Mouse (Mus musculus) midbrain, embryonic 15.5 days (tissue): ENCODE measurements around the gene Prpsap2. TPM values are rescaled to one million over a fixed set of nuclear protein-coding genes. Genes with fewer than 3 reads are reported as not detected.
A peak's percentile ranks its signal among the peaks of the same experiment; 100 is the strongest.

Experiments used
- ATAC-seq: fragments of 200-750 bp; cut with Nextera tagmentation; replicated peaks from 2 replicates; pipeline ENCODE4 v1.8.0; 2017; ENCODE audit warnings: moderate TSS enrichment
- H3K27ac ChIP-seq: fragments of 300-500 bp; sonication (generic); 2 replicates; pipeline ENCODE4 v1.5.1; 2015; ENCODE audit warnings: mild to moderate bottlenecking, inconsistent platforms
- H3K27me3 ChIP-seq: fragments of 300-500 bp; sonication (generic); replicated peaks from 2 replicates; pipeline ENCODE4 v1.6.1; 2015; ENCODE audit warnings: inconsistent platforms
- H3K36me3 ChIP-seq: fragments of 300-500 bp; sonication (generic); replicated peaks from 2 replicates; pipeline ENCODE4 v1.6.1; 2015; ENCODE audit warnings: inconsistent platforms
- H3K4me1 ChIP-seq: fragments of 300-500 bp; sonication (generic); 2 replicates; pipeline ENCODE4 v1.6.1; 2015; ENCODE audit warnings: inconsistent platforms
- H3K4me2 ChIP-seq: fragments of 300-500 bp; sonication (generic); 2 replicates; pipeline ENCODE4 v1.6.1; 2015; ENCODE audit warnings: inconsistent platforms, mild to moderate bottlenecking, moderate library complexity
- H3K4me3 ChIP-seq: fragments of 300-500 bp; sonication (generic); 2 replicates; pipeline ENCODE4 v1.5.1; 2015; ENCODE audit warnings: mild to moderate bottlenecking, inconsistent platforms
- H3K9ac ChIP-seq: fragments of 300-500 bp; sonication (generic); 2 replicates; pipeline ENCODE4 v1.6.1; 2015; ENCODE audit warnings: mild to moderate bottlenecking, inconsistent platforms
- H3K9me3 ChIP-seq: fragments of 300-500 bp; sonication (generic); 2 replicates; pipeline ENCODE4 v1.6.1; 2016; ENCODE audit warnings: inconsistent platforms
- whole genome bisulfite sequencing: fragments of 180-500 bp; shearing (Covaris S2); methylation state at CpG from one replicate; pipeline ENCODE4 v1.1.7; 2015; ENCODE audit warnings: mixed read lengths; 5-methylcytosine and 5-hydroxymethylcytosine counted together
- polyA plus RNA-seq: library from polyadenylated mRNA; unstranded; fragments of >200 nt; fragmentation: Nextera tagmentation; extraction: Ambion mirVana; gene quantifications from 2 replicates; pipeline ENCODE4 v1.2.1, GENCODE M21; 2015

The Prpsap2 gene
- polyA plus RNA-seq, 1 experiment from 2014 or later: 53.9 TPM

DNA sequence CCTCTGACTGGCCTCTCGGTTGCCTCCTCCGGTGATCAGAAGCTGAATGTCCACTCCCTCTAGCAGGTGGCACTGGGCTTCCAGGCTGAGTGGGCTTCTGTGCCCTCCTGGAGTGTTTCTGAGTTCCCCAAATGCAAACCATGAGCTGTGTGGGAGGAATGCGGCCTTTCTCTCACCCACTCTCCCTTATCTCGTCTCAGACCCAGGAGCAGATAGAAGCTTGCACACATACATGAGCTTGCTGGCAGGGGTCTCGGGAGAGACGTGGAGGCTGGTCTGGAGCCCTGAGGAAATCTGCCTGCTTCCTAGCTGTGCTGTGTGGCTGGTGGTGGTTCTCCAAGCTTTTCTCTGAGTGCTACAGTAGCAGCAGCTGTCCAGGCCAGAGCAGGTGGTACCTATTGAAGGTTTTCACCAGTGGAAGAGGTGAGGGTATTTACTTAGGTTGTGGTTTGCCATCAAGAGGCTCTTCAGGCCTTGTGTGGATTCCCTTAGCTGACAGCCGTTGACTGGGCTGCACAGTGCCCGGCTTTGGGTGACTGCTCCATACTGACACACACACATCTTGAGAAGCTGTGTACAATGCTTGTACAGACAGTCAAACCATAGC lies 76.7 kb downstream of the Prpsap2 start:
- Histone ChIP-seq H3K9ac (no peak overlapping the region), H3K36me3 (no peaks in the 10 kb centered on the region), H3K4me1 (peaks cover 8% of the 10 kb centered on the region; the same call in 1 of the 2 replicates), H3K9me3 (no peaks in the 10 kb centered on the region), H3K4me2 (no peak overlapping the region), H3K27ac (no peak overlapping the region), H3K4me3 (no peak overlapping the region), H3K27me3 (peaks cover 37% of the 10 kb centered on the region)
- WGBS: 72% methylated on average over 8 of the region's 8 CpGs
- no peak for ATAC-seq

DNA sequence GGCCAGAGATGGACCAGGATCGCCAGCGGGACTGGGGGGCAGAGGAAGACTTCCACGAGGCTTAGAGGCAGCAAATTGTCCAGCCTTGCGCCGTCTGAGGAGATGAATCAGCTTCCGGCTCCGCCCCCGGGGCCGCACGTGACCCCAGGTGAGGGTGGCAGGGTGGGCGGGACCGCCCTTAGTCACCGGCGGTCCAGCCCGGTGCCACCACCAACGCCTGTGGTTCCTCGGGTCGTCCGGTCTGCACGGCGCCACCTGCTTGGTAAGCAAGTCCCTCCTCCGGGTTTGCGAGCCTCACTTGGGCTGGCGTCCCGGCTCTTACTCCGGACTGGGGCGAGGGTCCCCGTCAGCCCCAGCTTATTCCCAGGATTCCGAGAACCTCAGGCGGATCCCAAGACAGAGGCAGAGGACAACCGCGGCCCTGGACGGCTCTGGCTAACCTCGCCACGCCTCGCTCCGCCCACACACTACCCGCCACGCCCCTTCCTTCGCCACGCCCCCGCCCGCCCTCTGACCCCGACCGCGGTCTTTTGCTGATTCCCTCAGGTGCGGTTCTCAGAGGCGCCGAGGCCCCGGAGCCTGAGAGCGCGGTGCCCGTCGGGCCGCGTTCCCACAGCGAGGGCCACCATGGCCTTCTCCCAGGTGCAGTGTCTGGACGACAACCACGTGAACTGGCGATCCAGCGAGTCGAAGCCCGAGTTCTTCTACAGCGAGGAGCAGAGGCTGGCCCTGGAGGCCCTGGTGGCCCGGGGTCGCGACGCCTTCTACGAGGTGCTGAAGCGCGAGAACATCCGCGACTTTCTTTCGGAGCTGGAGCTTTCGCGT lies 77.8 kb downstream of the Prpsap2 start, which contains the start of gene Fam83g:
Gene Fam83g (plus strand): TSS at position 185 of the 825 bp plus-strand sequence.
- peaks cover 8% of the 10 kb centered on the region; the same call in 1 of the 2 replicates for H3K4me1 ChIP-seq
- 2% methylated on average over 76 of the region's 76 CpGs for WGBS
- H3K36me3 ChIP-seq: no peaks in the 10 kb centered on the region
- peak within 1 kb of the TSS; percentile 50 for H3K4me2 ChIP-seq
- no peak within 1 kb of the TSS for H3K27ac ChIP-seq
- 0 out of 2 replicates have a peak, but pooled peaks have one; percentile 30 for ATAC-seq
- no peaks in the 10 kb centered on the region for H3K9me3 ChIP-seq
- no peak within 1 kb of the TSS for H3K9ac ChIP-seq
- H3K27me3 ChIP-seq: peaks cover 37% of the 10 kb centered on the region
- peak within 1 kb of the TSS; percentile 32 for H3K4me3 ChIP-seq

Other genes starting within 250 kb of the Prpsap2 start
- gene Epn2, start 182.4 kb downstream of the Prpsap2 start, polyA plus RNA-seq: 76.2 and 78.3 TPM in 2 replicates
- gene Grap, start 108.8 kb downstream of the Prpsap2 start, polyA plus RNA-seq: 11.7 and 12.7 TPM in 2 replicates
- 0.21 and 0.22 TPM in 2 replicates for gene Fam83g, start 78.0 kb downstream of the Prpsap2 start, polyA plus RNA-seq
- gene Slc5a10, start 41.3 kb downstream of the Prpsap2 start, polyA plus RNA-seq: not detected in 2 replicates
- 46.3 and 47.1 TPM in 2 replicates for gene Ulk2, start 93.0 kb upstream of the Prpsap2 start, polyA plus RNA-seq
- 13.6 and 14.2 TPM in 2 replicates for gene Akap10, start 168.2 kb upstream of the Prpsap2 start, polyA plus RNA-seq
- 10.0 and 11.3 TPM in 2 replicates for gene Specc1, start 194.7 kb upstream of the Prpsap2 start, polyA plus RNA-seq